Mouse (Mus musculus) limb, embryonic 13.5 days (tissue): ENCODE measurements around the gene Tmem212. TPM values are rescaled to one million over a fixed set of nuclear protein-coding genes. Genes with fewer than 3 reads are reported as not detected.
A peak's percentile ranks its signal among the peaks of the same experiment; 100 is the strongest.

Experiments
- ATAC-seq: fragments of 200-750 bp; cut with Nextera tagmentation; 2 replicates; pipeline ENCODE4 v1.8.0; 2017; ENCODE audit warnings: low read depth, moderate number of reproducible peaks, moderate TSS enrichment; ENCODE audit not compliant: low FRiP score
- H3K27ac ChIP-seq: fragments of 300-500 bp; sonication (generic); 2 replicates; pipeline ENCODE4 v1.5.1; 2015; ENCODE audit warnings: inconsistent platforms, mild to moderate bottlenecking, moderate library complexity
- H3K27me3 ChIP-seq: fragments of 300-500 bp; sonication (generic); 2 replicates; pipeline ENCODE4 v1.6.1; 2015; ENCODE audit warnings: mild to moderate bottlenecking, inconsistent platforms
- H3K36me3 ChIP-seq: fragments of 300-500 bp; sonication (generic); 2 replicates; pipeline ENCODE4 v1.6.1; 2015; ENCODE audit warnings: inconsistent platforms, mild to moderate bottlenecking, moderate library complexity
- H3K4me1 ChIP-seq: fragments of 300-500 bp; sonication (generic); 2 replicates; pipeline ENCODE4 v1.6.1; 2015; ENCODE audit warnings: inconsistent platforms
- H3K4me2 ChIP-seq: fragments of 300-500 bp; sonication (generic); replicated peaks from 2 replicates; pipeline ENCODE4 v1.6.1; 2015; ENCODE audit warnings: inconsistent platforms, mild to moderate bottlenecking, moderate library complexity
- H3K4me3 ChIP-seq: fragments of 300-500 bp; sonication (generic); 2 replicates; pipeline ENCODE4 v1.5.1; 2015; ENCODE audit warnings: moderate library complexity, mild to moderate bottlenecking, inconsistent platforms
- H3K9ac ChIP-seq: fragments of 300-500 bp; sonication (generic); 2 replicates; pipeline ENCODE4 v1.6.1; 2015; ENCODE audit warnings: mild to moderate bottlenecking, inconsistent platforms
- H3K9me3 ChIP-seq: fragments of 300-500 bp; sonication (generic); 2 replicates; pipeline ENCODE4 v1.6.1; 2016; ENCODE audit warnings: inconsistent platforms
- WGBS: fragments of 180-500 bp; shearing (Covaris S2); methylation state at CpG from one replicate; pipeline ENCODE4 v1.1.7; 2015; 5-methylcytosine and 5-hydroxymethylcytosine counted together
- polyA plus RNA-seq: library from polyadenylated mRNA; unstranded; fragments of >200 nt; fragmentation: Nextera tagmentation; extraction: Ambion mirVana; gene quantifications from 2 replicates; pipeline ENCODE4 v1.2.1, GENCODE M21; 2015

Tmem212 gene
- polyA plus RNA-seq, 1 experiment from 2014 or later, result not detected

DNA sequence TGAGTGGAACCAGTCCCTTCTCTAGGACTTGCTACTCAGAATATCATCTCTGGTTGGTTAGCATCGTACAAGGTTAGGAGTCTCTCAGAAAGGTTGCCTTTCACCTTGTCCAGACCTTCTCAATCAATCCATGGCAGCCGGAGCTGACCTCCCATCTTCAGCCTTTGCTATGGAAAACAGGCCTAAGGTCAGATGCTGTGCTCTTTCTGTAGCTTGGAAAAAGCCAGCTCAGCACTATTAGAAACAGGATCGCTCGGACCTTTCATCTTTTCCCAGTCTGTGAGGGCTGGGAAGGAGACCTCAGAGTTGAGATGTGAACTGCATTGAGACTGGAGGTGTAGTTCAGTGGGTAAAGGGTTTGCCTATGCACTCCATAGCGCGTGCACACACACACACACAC, 10.6 kb downstream of the Tmem212 start:
- Histone ChIP-seq H3K27ac (no peak overlapping the region), H3K4me2 (no peak overlapping the region), H3K9me3 (no peaks in the 10 kb centered on the region), H3K4me1 (peaks cover 12% of the 10 kb centered on the region), H3K36me3 (no peaks in the 10 kb centered on the region), H3K27me3 (no peaks in the 10 kb centered on the region), H3K4me3 (no peak overlapping the region), H3K9ac (no peak overlapping the region)
- ATAC-seq, result no peak
- 76% methylated on average over 6 of the region's 6 CpGs for WGBS

DNA sequence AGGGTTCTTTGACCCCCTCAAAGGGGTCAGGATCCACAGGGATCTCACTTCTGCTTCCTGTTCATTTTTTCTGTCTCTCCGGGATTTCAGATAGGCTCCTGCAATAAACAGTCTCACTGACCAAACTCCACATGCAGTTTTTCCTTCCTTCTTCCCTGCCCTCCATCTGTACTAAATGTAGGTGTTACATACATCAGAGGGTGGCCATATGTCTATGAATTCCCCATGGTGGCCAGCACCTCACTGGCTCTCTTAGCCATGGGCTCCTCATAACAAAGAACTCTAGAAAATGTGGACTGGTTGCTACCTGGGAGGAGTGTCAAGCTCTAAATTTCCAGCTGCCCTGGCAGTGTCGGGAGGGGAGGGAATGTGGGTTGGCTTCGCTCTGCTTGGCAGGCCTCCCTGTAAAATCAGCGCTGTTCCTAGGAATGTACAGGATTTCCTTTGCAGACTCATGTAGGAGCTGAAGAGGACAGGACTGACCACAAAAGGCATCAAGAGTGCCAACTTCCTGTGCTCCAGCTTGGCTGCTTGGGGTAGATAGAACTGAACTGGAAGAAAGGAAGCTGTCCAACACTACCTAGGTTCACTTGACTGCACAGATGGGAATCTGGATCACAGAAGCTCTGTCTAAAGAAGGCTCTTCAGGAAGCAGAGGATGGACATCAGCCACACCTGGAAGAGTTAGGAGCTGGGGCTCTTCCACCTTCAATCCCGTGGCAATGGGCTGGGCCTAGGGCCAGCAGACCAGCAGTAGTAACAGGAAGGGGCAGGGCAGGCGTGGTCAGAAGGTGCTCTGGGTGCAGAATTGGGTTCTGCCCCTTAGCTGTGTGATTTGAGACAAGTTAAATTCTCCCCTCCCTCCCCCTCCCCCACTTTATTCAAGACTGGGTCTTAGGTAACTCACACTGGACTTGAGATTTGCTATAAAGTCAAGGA, 14.0 kb downstream of the Tmem212 start:
- Histone ChIP-seq H3K9ac (no peak overlapping the region), H3K36me3 (no peaks in the 10 kb centered on the region), H3K9me3 (no peaks in the 10 kb centered on the region), H3K27me3 (no peaks in the 10 kb centered on the region), H3K4me2 (no peak overlapping the region), H3K4me3 (no peak overlapping the region), H3K4me1 (peaks cover 12% of the 10 kb centered on the region), H3K27ac (peak overlapping the region; percentile 52; the same call in 1 of the 2 replicates)
- no peak; the same call in 1 of the 2 replicates for ATAC-seq
- 60% methylated on average over 6 of the region's 6 CpGs for WGBS

DNA sequence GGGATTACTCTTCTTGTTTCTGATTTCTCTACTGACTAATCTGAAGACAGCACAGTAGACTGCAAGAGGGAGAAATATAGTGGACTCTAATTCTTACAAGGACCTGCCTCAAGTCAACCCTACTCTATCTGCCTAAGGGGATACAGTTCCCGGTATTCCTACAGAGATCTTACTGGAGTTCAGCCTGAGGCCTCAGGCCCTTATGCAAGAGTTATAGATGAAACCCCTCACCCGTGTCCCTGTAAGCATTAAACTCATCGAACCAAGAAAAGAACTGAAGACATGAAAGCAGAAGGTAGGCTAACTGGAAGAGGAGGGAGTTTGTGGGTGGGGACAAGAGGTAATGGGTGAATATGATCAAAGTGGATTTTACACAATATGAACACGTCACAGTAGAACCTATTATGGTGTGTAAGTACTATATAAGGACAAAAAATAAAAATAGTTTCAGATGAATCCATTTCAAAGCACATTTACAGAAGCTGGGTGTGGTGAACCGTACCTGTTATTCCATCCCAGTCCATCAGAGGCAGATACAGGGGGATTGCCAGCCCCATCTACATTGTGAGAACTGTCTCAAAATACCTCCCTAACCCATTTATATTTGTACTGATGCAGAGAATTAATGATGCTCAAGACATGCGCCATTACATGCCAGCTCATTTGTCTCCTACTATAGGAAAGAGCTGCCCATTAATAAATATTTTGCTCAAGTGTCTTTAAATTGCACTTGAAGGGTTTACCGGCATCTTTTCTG, 17.1 kb downstream of the Tmem212 start:
- no peak overlapping the region for H3K4me2 ChIP-seq
- WGBS, result 79% methylated on average over 7 of the region's 7 CpGs
- H3K27me3 ChIP-seq, result no peaks in the 10 kb centered on the region
- H3K4me3 ChIP-seq, result no peak overlapping the region
- no peak for ATAC-seq
- H3K9me3 ChIP-seq, result no peaks in the 10 kb centered on the region
- H3K4me1 ChIP-seq, result peaks cover 12% of the 10 kb centered on the region
- H3K27ac ChIP-seq, result no peak overlapping the region
- no peaks in the 10 kb centered on the region for H3K36me3 ChIP-seq
- no peak overlapping the region for H3K9ac ChIP-seq

DNA sequence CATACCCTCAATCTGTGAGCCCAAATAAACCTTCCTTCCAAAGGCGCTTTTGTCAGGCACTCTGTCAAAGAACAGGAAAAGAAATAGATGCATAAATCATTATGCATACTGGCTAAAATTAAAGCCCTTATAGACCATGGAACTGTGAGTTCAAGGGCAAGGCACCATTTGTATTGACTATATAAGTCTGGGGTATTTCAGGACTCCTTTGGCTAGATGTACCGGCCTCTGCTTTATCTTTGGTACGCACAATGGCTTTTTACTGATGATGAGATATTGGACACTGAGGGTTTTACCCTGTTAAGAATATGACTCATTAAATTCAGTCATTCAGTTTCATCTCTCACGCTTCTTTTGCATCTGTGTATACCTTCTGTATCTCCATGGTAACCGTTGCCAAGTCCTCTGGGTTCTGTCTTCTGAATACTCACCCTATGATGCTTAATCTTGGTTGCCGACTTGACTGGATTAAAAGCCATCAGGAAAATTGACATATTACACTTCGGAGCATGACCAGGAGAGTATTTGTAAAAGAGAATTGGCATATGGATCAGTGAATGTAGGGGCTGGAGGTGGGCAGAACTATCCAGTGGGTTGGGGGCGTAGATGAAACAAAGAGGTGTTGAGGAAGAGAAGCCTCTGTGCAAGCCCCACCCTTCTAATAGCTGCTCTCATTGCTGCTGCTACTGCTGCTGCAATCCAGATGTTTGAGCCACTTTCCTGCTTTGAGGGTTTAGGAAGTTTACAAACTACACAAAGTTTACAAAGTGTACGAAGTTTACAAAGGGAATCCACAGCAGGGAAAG, 22.7 kb downstream of the Tmem212 start:
- no peak overlapping the region for H3K9ac ChIP-seq
- no peaks in the 10 kb centered on the region for H3K27me3 ChIP-seq
- H3K27ac ChIP-seq, result no peak overlapping the region
- ATAC-seq, result no peak
- H3K4me3 ChIP-seq, result no peak overlapping the region
- H3K4me1 ChIP-seq, result no peaks in the 10 kb centered on the region
- no peak overlapping the region for H3K4me2 ChIP-seq
- 81% methylated on average over 9 of the region's 9 CpGs for WGBS
- no peaks in the 10 kb centered on the region for H3K36me3 ChIP-seq
- H3K9me3 ChIP-seq, result no peaks in the 10 kb centered on the region

DNA sequence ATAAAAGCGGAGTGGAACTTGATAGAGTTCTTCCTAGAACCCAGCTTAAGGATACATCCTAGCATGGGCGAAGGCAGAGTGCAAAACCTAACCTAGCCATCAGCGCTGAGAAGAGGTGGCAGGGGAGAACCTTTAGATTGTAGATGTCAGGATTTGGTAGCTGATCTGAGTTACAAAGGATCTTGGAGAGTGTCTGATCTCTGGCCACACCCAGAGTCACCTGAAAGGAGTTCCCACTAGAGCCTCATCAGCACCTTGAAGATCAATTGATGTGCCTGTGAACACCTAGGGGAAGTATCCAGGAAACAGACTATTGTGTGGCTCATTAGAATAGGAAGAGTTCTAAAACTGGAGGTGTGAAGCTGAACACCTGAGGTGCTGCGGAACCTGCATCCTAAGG, 23.7 kb downstream of the Tmem212 start:
- no peaks in the 10 kb centered on the region for H3K27me3 ChIP-seq
- no peak overlapping the region for H3K4me2 ChIP-seq
- no peak overlapping the region for H3K9ac ChIP-seq
- H3K27ac ChIP-seq, result no peak overlapping the region
- H3K9me3 ChIP-seq, result no peaks in the 10 kb centered on the region
- H3K4me3 ChIP-seq, result no peak overlapping the region
- H3K4me1 ChIP-seq, result no peaks in the 10 kb centered on the region
- no peak for ATAC-seq
- 89% methylated on average over 4 of the region's 4 CpGs for WGBS
- H3K36me3 ChIP-seq, result no peaks in the 10 kb centered on the region

DNA sequence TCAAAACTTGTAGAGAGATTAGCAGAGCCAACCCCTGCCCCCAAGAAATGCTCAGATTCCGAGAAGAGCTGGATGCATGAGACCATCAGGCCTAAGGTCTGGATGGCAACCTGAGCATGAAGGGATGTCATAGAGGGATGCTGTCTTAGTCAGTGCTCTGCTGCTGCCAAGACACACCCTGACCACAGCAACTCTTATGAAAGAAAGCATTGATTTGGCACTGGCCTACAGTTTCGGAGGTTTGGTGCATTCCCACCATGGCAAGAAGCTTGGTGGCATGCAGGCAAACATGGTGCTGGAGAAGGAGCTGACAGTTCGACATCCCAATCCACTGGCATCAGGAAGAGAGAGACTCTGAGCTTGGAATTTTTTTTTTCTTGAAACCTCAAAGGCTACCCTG, 24.3 kb downstream of the Tmem212 start:
- Histone ChIP-seq H3K4me2 (no peak overlapping the region), H3K27me3 (no peaks in the 10 kb centered on the region), H3K27ac (no peak overlapping the region), H3K9ac (no peak overlapping the region), H3K36me3 (no peaks in the 10 kb centered on the region), H3K4me3 (no peak overlapping the region), H3K4me1 (no peaks in the 10 kb centered on the region), H3K9me3 (no peaks in the 10 kb centered on the region)
- ATAC-seq, result no peak
- WGBS, result 87% methylated on average over 3 of the region's 3 CpGs

DNA sequence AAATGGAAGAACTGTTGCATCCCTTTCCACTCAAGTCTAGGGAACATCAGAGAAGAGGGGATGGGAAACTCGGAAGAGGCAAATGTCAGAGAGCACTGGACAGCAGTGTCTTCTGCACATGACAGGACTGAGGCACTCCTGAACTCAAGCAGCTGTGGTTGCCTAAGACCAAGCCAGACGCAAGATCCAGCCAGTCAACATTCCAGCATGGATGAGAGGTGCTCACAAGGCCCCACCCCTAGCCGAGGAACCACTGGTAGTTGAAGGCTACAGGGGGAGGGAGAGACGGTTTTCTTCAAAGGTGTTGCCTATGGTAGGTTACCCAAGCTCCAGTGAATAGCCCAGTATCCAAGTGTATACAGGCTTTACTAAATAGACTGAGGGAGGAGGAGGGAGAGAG, 24.8 kb downstream of the Tmem212 start:
- ATAC-seq, result no peak
- Histone ChIP-seq H3K36me3 (no peaks in the 10 kb centered on the region), H3K27ac (no peak overlapping the region), H3K4me3 (no peak overlapping the region), H3K4me1 (no peaks in the 10 kb centered on the region), H3K9ac (no peak overlapping the region), H3K9me3 (no peaks in the 10 kb centered on the region), H3K27me3 (no peaks in the 10 kb centered on the region), H3K4me2 (no peak overlapping the region)
- 84% methylated on average over 4 of the region's 4 CpGs for WGBS

DNA sequence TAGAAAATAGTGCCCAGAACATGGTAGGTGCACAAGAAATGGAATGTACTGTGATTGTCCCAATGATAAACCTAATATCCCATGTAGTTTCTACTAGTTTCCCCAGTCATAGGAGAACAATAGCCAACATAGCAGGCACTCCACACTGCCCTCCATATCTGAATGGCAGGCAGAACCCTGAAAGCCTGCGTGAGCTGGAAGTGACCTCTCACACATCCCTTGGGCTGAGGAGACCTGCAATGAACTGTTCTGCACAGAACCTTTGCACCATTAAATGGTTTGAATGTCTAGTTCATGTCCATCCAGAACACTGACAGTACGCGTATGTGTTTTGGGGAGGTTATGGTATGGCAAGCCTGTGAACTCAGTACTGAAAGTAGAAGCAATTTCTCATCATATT, 27.5 kb downstream of the Tmem212 start:
- no peak overlapping the region for H3K27ac ChIP-seq
- 98% methylated on average over 3 of the region's 3 CpGs for WGBS
- no peak overlapping the region for H3K4me3 ChIP-seq
- no peaks in the 10 kb centered on the region for H3K27me3 ChIP-seq
- no peak overlapping the region for H3K4me2 ChIP-seq
- ATAC-seq, result no peak
- no peaks in the 10 kb centered on the region for H3K9me3 ChIP-seq
- H3K4me1 ChIP-seq, result peaks cover 10% of the 10 kb centered on the region
- no peaks in the 10 kb centered on the region for H3K36me3 ChIP-seq
- no peak overlapping the region for H3K9ac ChIP-seq

DNA sequence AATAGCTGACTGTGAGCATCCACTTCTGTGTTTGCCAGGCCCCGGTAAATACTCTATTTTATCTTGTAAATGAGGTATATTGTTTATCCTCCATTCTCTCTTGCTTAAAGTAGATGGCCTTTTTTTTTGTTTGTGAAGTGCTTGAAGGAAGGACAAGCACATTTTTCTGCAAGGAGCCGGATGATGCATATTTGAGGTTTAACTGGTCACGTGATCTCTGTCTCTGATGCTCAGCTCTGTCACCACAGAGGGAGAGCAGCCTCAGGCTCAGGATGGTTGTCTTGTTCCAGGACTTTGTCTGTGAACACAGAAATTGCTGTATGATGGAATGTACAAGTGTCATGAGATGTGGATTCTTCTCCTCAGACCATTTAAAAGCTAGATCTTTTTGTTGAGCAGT, 28.4 kb downstream of the Tmem212 start:
- peaks cover 13% of the 10 kb centered on the region for H3K4me1 ChIP-seq

DNA sequence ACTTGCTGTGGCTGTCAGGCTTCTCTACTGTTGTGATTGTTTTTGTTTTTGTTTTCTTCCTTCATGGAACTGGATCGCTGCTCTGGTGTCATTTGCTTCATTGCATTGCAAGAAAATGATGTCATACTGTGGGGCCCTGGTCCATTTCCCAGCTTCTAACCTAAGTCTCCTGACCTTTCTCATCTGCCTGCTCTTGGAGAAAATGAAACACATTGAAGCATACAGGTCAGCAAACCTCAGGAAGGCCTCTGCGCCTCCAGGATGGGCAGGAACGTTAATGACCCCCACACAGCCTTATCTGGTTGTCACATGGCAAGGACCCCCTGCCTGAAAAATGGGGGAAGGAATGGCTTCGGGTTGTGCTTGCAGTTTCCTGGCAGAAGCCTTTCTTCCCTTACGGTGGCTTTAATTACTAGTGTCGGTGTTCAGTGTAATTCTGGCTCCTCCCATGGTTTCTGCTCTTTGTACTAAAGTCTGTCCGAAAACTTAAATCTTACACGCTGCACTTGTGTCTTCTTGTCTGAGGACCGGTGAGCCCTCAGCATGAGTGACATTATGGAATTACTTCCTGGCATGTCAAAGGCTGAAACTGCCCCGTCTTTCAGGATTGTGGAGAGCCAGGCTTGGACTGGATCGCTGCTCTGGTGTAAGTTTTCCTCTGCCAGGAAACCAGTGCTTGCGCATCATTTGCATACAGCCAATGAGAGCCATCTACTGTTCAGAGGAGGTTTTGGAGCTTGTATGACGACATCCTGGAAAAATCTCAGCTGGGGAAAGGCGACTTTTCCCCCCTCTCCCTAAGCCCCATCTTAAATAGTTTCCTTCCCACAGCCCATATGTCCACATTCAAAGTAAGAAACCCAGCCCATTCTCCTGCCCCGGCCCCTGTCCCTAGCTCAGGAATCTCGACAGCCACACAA, 33.1 kb downstream of the Tmem212 start:
- ATAC-seq, result peak; percentile 91
- Histone ChIP-seq H3K27ac (peak overlapping the region; percentile 93), H3K36me3 (no peaks in the 10 kb centered on the region), H3K4me2 (peak overlapping the region; percentile 53), H3K9ac (peak overlapping the region; percentile 14; the same call in 1 of the 2 replicates), H3K4me1 (peaks cover 49% of the 10 kb centered on the region), H3K27me3 (no peaks in the 10 kb centered on the region), H3K9me3 (no peaks in the 10 kb centered on the region), H3K4me3 (peak overlapping the region; percentile 19)
- 2% methylated on average over 16 of the region's 16 CpGs for WGBS

More for the DNA sequence above, 28.4 kb downstream of the Tmem212 start:
- Histone ChIP-seq H3K4me3 (no peak overlapping the region), H3K4me2 (no peak overlapping the region), H3K9ac (no peak overlapping the region), H3K9me3 (no peaks in the 10 kb centered on the region), H3K27me3 (no peaks in the 10 kb centered on the region), H3K27ac (no peak overlapping the region), H3K36me3 (no peaks in the 10 kb centered on the region)
- ATAC-seq, result no peak
- 69% methylated on average over 3 of the region's 3 CpGs for WGBS

DNA sequence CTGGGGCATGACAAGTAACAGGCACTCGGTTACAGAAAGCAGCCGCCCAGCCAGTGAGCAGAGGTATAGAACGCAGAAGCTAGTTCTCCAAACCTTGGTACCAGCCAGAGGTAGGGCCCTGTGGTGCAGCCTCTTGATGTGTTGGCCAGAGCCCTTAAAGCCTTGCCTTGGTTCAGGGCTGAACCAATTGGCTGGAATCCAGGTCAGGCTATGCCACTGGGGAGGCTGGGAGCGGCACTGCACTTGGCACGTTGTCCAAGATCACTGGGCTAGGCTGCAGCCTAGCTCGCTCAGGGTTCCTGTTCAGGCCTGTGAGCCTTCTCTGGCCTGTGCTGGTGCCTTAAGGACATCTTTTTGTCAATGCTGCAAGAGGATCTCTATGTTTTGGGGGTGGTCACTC, 34.6 kb downstream of the Tmem212 start:
- Histone ChIP-seq H3K27me3 (no peaks in the 10 kb centered on the region), H3K9me3 (no peaks in the 10 kb centered on the region), H3K4me2 (no peak overlapping the region), H3K4me1 (peaks cover 51% of the 10 kb centered on the region), H3K9ac (no peak overlapping the region), H3K27ac (no peak overlapping the region; the same call in 1 of the 2 replicates), H3K36me3 (no peaks in the 10 kb centered on the region), H3K4me3 (no peak overlapping the region)
- ATAC-seq, result no peak
- WGBS, result 76% methylated on average over 6 of the region's 6 CpGs
